ENCODE assay signal across 28 mouse cellular contexts in genomic region chr15:91395165-91395564, GRCm38 (mm10).
"Had no signal": no experiment of that assay in that cellular context is flagged by ENCODE, and none has a peak within 500 bp of the region (broad histone marks: within the 10 kb centered on the region; RNA-seq: fewer than 3 reads in every experiment).

No protein-coding gene starts in this region.

- H3K4me1 ChIP-seq: embryonic facial prominence, embryonic 10.5 days; embryonic facial prominence, embryonic 12.5 days; embryonic facial prominence, embryonic 13.5 days; embryonic facial prominence, embryonic 15.5 days; forebrain, embryonic 10.5 days; forebrain, embryonic 12.5 days; forebrain, embryonic 13.5 days; forebrain, embryonic 15.5 days; heart, embryonic 10.5 days had no signal

- H3K36me3 ChIP-seq: embryonic facial prominence, embryonic 10.5 days; embryonic facial prominence, embryonic 12.5 days; embryonic facial prominence, embryonic 13.5 days; embryonic facial prominence, embryonic 15.5 days; forebrain, embryonic 10.5 days; forebrain, embryonic 12.5 days; forebrain, embryonic 15.5 days; heart, embryonic 10.5 days had no signal

- DNase-seq: cerebellum, adult 8-10 months; cerebellum, adult 9-10 months; cerebellum, adult 9-11 months; cerebellum, postnatal 10 days; cerebellum, postnatal 14 days; cerebellum, postnatal 25 days; cerebellum, postnatal 36 days; embryo, embryonic 11 days; forebrain, postnatal 0 days; gastrocnemius, adult 2 months; gastrocnemius, postnatal 10 days; gastrocnemius, postnatal 14 days; gastrocnemius, postnatal 25 days; gastrocnemius, postnatal 36 days; heart, adult 18-20 months; heart, adult 2 months had no signal

- H3K4me3 ChIP-seq: embryonic facial prominence, embryonic 10.5 days; embryonic facial prominence, embryonic 12.5 days; embryonic facial prominence, embryonic 13.5 days; embryonic facial prominence, embryonic 15.5 days; erythroblast, embryonic 14.5 days; forebrain, embryonic 10.5 days; forebrain, embryonic 12.5 days; forebrain, embryonic 13.5 days; forebrain, embryonic 15.5 days; gastrocnemius, adult 2 months; heart, adult 2 months; heart, embryonic 10.5 days had no signal

- H3K27ac ChIP-seq: embryonic facial prominence, embryonic 10.5 days; embryonic facial prominence, embryonic 12.5 days; embryonic facial prominence, embryonic 13.5 days; embryonic facial prominence, embryonic 15.5 days; forebrain, embryonic 10.5 days; forebrain, embryonic 12.5 days; forebrain, embryonic 13.5 days; forebrain, embryonic 15.5 days; gastrocnemius, adult 2 months; heart, adult 2 months; heart, embryonic 10.5 days had no signal

- H3K9ac ChIP-seq: embryonic facial prominence, embryonic 12.5 days; embryonic facial prominence, embryonic 13.5 days; embryonic facial prominence, embryonic 15.5 days; forebrain, embryonic 12.5 days; forebrain, embryonic 13.5 days; forebrain, embryonic 15.5 days; forebrain, postnatal 0 days had no signal

- H3K9me3 ChIP-seq: embryonic facial prominence, embryonic 10.5 days; embryonic facial prominence, embryonic 12.5 days; embryonic facial prominence, embryonic 13.5 days; embryonic facial prominence, embryonic 15.5 days; forebrain, embryonic 10.5 days; forebrain, embryonic 12.5 days; forebrain, embryonic 13.5 days; forebrain, embryonic 15.5 days; heart, embryonic 10.5 days had no signal

- ATAC-seq: forebrain, embryonic 13.5 days; forebrain, embryonic 14.5 days; forebrain, embryonic 15.5 days; forebrain, embryonic 16.5 days; forebrain, postnatal 0 days had no signal

- H3K4me2 ChIP-seq: embryonic facial prominence, embryonic 12.5 days; embryonic facial prominence, embryonic 13.5 days; embryonic facial prominence, embryonic 15.5 days; forebrain, embryonic 12.5 days; forebrain, embryonic 13.5 days; forebrain, embryonic 15.5 days had no signal

- H3K27me3 ChIP-seq: embryonic facial prominence, embryonic 12.5 days; embryonic facial prominence, embryonic 13.5 days; embryonic facial prominence, embryonic 15.5 days; forebrain, embryonic 12.5 days; forebrain, embryonic 13.5 days; forebrain, embryonic 15.5 days had no signal
